Mouse (Mus musculus) mesoderm, embryonic 11.5 days (tissue): ENCODE measurements around the gene Chek1.

ENCODE experiments used
- DNase-seq: peaks from one replicate; pipeline ENCODE4 v3.0.0-alpha.2; 2012; ENCODE audit warnings: low read depth, low spot score

Chek1 gene

DNA sequence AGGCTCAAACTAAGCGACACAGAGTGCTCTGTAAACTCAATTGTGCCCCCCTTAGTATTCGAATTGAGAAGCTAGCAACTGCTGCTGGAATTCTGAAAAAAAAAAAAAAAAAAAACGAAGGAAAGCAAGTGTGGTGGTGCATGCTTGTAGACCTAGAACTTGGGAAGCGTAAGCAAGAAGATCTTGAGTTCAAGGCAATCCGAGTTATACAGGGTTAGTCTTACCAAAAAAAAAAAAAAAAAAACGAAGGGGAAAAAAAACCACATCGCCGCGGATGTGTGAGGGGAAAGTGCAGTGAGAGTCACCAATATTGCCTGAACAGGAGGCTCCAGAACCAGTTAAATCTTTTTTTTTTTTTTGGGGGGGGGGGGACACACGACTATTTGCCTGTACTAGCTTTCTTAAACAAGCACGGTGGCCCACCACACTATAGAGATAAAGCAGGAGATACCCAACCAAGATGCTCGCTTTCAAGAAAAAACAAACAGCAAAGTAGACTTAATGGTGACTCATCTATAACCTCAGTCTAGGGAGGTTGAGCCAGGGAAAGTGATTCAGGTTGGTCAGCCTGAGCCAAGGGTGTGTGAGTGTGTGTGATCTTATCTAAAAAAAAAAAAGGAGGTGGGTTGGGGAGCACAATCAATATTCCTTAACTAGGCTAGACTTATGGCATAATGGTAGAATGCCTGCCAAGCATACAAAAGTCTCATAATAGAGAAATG lies at the start of gene Chek1:
Gene Chek1 (minus strand): TSS at position 32 of the 722 bp plus-strand sequence.
- DNase-seq, result peak; percentile 6

DNA sequence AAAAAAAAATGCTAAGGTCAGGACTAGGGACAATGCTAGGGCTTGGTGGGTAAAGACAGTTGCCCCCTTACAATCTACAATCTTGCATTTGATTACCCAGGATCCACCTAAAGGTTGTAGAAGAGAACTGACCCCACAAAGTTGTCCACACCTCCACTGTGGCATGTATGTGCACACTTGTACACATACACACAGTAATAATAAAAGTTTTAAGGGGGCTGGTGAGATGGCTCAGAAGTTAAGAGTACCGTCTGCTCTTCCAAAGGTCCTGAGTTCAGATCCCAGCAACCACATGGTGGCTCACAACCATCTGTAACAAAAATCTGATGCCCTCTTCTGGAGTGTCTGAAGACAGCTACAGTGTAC lies 42.2 kb upstream of the Chek1 start:
- DNase-seq, result no peak

- no peak for DNase-seq
Observed at GRCm38 (mm10) chr9:36768156-36769047, 41.5 kb upstream of the Chek1 start.

DNA sequence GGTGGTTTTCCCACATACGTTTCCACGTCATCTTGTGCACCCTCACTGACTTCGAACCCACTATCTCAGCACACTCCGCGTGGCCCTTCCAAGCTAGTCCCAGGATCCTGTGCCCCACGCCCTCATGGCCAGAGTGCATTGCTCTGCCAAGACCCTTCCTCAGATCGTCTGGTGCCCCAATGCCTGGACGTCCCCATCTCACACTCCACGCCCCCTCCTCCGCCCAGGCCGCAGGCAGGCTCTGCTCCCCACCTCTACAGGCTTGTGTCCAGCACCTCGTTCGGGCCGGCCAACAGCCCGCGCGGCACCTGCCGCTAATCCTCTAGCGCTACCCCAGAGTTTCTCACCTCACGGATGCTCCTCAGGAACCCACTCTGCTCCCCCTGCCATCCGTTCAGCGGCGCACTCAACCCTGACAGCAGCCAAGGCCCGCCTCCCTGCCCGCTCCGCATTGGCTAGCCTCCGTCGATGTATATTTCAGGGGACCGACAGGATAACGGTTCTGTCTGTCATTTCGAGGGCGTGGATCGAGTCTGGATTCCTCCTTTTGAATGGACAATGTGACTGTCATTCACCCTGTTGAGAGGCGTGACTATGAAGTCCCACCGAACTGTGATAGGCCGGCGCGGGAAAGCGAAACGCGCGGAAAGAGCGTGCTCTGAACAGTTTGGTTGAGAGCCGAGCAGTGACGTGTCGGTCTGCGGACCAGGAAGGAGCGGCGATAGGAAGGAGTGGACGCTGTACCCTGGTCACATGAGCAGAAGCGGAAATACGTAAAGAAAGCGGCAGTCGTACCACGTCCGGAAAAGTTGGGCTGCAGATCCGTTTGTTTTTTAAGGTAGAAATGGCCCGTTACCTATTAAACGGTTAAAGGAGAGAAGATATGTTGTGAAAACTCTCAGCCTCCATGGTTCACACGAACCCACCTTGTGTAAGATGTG lies 40.6 kb upstream of the Chek1 start, which contains the start of gene Stt3a:
Gene Stt3a (minus strand): TSS at position 477 of the 941 bp plus-strand sequence.
- peak; percentile 100 for DNase-seq

GRCm38 (mm10) chr9:36764378-36764777 lies 37.5 kb upstream of the Chek1 start:
- DNase-seq, result no peak

GRCm38 (mm10) chr9:36726131-36727033 lies 483 bp downstream of the Chek1 start:
- DNase-seq, result peak; percentile 95

GRCm38 (mm10) chr9:36716624-36717023 lies 10.2 kb downstream of the Chek1 start:
- no peak for DNase-seq

- DNase-seq, result no peak
Observed at GRCm38 (mm10) chr9:36707304-36707703, 19.6 kb downstream of the Chek1 start.

DNA sequence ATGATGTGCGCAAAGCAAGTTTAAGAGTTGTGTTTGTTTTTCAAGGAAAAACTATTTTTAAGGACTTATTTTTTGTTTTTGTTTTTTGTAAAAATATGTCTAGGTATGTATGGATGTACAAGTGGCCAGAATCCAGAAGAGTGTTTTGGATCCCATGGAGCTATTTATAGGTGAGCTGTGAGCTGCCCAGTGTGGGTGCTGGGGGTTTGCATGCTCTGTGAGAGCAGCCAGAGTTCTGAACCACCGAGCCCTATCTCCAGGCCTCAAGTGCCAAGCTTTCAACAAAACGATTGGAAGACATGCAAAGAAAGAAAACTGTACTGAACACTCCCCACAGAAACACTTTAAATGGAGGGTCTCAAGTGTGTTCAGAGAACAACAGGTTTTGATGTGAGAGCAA lies 20.9 kb downstream of the Chek1 start:
- no peak for DNase-seq

DNA sequence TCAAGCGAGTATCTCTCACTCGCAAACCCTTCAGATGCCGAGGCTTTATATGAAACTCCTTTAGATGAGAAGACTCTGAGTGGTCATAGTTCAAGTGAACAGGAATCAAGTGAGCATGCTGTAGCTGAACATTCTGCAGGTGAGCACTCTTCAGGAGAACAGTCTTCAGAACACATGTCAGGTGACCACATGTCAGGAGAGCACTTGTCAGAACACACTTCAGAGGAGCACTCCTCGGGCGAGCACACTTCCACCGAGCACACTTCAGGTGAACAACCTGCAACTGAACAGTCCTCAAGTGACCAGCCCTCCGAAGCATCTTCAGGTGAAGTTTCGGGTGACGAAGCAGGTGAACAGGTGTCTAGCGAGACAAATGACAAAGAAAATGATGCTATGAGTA lies 32.6 kb downstream of the Chek1 start:
- DNase-seq, result no peak

- no peak for DNase-seq
Observed at GRCm38 (mm10) chr9:36692920-36693319, 33.9 kb downstream of the Chek1 start, which contains the start of gene Acrv1. TSS of gene Acrv1 (plus strand) at chr9:36693220.

- peak; percentile 19 for DNase-seq
Observed at GRCm38 (mm10) chr9:36687329-36687728, 39.5 kb downstream of the Chek1 start.

GRCm38 (mm10) chr9:36681424-36681823 lies 45.4 kb downstream of the Chek1 start:
- no peak for DNase-seq
